Mouse (Mus musculus): ENCODE data around the gene Ksr1. TPM values are rescaled to one million over a fixed set of nuclear protein-coding genes. Genes with fewer than 3 reads are reported as not detected.

The Ksr1 gene
- polyA plus RNA-seq, 1 experiment, result 20.6 TPM

- Histone ChIP-seq H3K4me3 (no peak overlapping the region), H3K36me3 (ENCODE audit: control insufficient read depth, insufficient read depth) (no peaks in the 10 kb centered on the region), H3K4me2 (ENCODE audit: low read depth) (no peak overlapping the region), H3ac (ENCODE audit: control insufficient read depth, insufficient read length) (no peak overlapping the region), H3K27me3 (ENCODE audit: control insufficient read depth, insufficient read depth, insufficient read length) (no peaks in the 10 kb centered on the region), H3K79me2 (ENCODE audit: control insufficient read depth, insufficient read depth) (no peaks in the 10 kb centered on the region)
- no peak for TF ChIP-seq TCF3 (IDR thresholded peaks at IDR 0.05; ENCODE audit: insufficient read length, low read depth)
- no peak for TF ChIP-seq CEBPB (IDR thresholded peaks at IDR 0.05; ENCODE audit: insufficient read depth, poor library complexity, severe bottlenecking)
- TF ChIP-seq POLR2A (IDR thresholded peaks at IDR 0.05; ENCODE audit: insufficient read length, low read depth), result no peak
- no peak for TF ChIP-seq MAX (IDR thresholded peaks at IDR 0.05; ENCODE audit: low read depth)
- TF ChIP-seq MYOG (IDR thresholded peaks at IDR 0.05; ENCODE audit: control insufficient read depth in 1 of 3, insufficient read depth in 1 of 3, insufficient read length in 2 of 3, low read depth in 2 of 3), result no peak
Measured at GRCm38 (mm10) chr11:79187291-79187690, 41.1 kb upstream of the Ksr1 start.

GRCm38 (mm10) chr11:79185683-79186082, 39.5 kb upstream of the Ksr1 start:
- H3K4me3 ChIP-seq, result no peak overlapping the region
- no peak overlapping the region for H3K4me2 ChIP-seq (ENCODE audit: low read depth)
- no peaks in the 10 kb centered on the region for H3K36me3 ChIP-seq (ENCODE audit: control insufficient read depth, insufficient read depth)
- no peaks in the 10 kb centered on the region for H3K79me2 ChIP-seq (ENCODE audit: control insufficient read depth, insufficient read depth)
- no peak overlapping the region for H3ac ChIP-seq (ENCODE audit: control insufficient read depth, insufficient read length)
- H3K27me3 ChIP-seq (ENCODE audit: control insufficient read depth, insufficient read depth, insufficient read length), result no peaks in the 10 kb centered on the region
- no peak for TF ChIP-seq MAX (IDR thresholded peaks at IDR 0.05; ENCODE audit: low read depth)
- TF ChIP-seq MYOD1 (IDR thresholded peaks at IDR 0.05; ENCODE audit: control insufficient read depth in 1 of 3, insufficient read length in 2 of 3, low read depth in 2 of 3), result no peak

GRCm38 (mm10) chr11:79184126-79184888, 38.1 kb upstream of the Ksr1 start:
- Histone ChIP-seq H3K27me3 (ENCODE audit: control insufficient read depth, insufficient read depth, insufficient read length) (no peaks in the 10 kb centered on the region), H3K4me3 (no peak overlapping the region), H3ac (ENCODE audit: control insufficient read depth, insufficient read length) (no peak overlapping the region), H3K36me3 (ENCODE audit: control insufficient read depth, insufficient read depth) (no peaks in the 10 kb centered on the region), H3K79me2 (ENCODE audit: control insufficient read depth, insufficient read depth) (no peaks in the 10 kb centered on the region), H3K4me2 (ENCODE audit: low read depth) (no peak overlapping the region)
- no peak for TF ChIP-seq E2F4 (IDR thresholded peaks at IDR 0.05; ENCODE audit: insufficient read depth)
- TF ChIP-seq POLR2AphosphoS2 (IDR thresholded peaks at IDR 0.05; ENCODE audit: insufficient read length, low read depth), result no peak
- no peak for TF ChIP-seq TCF3 (IDR thresholded peaks at IDR 0.05; ENCODE audit: insufficient read length, low read depth)
- no peak for TF ChIP-seq USF1 (IDR thresholded peaks at IDR 0.05; ENCODE audit: low read depth)
- TF ChIP-seq MAX (IDR thresholded peaks at IDR 0.05; ENCODE audit: low read depth), result no peak
- TF ChIP-seq TCF12 (IDR thresholded peaks at IDR 0.05; ENCODE audit: insufficient read depth, poor library complexity, severe bottlenecking), result no peak
- no peak for TF ChIP-seq REST (IDR thresholded peaks at IDR 0.05; ENCODE audit: insufficient read depth, insufficient read length)
- TF ChIP-seq MYOG (IDR thresholded peaks at IDR 0.05; ENCODE audit: control insufficient read depth in 1 of 3, insufficient read depth in 1 of 3, insufficient read length in 2 of 3, low read depth in 2 of 3), result no peak
- no peak for TF ChIP-seq SRF (IDR thresholded peaks at IDR 0.05; ENCODE audit: control insufficient read depth, insufficient read length, low read depth)
- TF ChIP-seq CEBPB (IDR thresholded peaks at IDR 0.05; ENCODE audit: insufficient read depth, poor library complexity, severe bottlenecking), result no peak
- TF ChIP-seq MYOD1 (IDR thresholded peaks at IDR 0.05; ENCODE audit: control insufficient read depth in 1 of 3, insufficient read length in 2 of 3, low read depth in 2 of 3), result no peak
- TF ChIP-seq POLR2A (IDR thresholded peaks at IDR 0.05; ENCODE audit: insufficient read length, low read depth), result no peak

- TF ChIP-seq TCF3 (IDR thresholded peaks at IDR 0.05; ENCODE audit: insufficient read length, low read depth), result no peak
- TF ChIP-seq MYOG (IDR thresholded peaks at IDR 0.05; ENCODE audit: control insufficient read depth in 1 of 3, insufficient read depth in 1 of 3, insufficient read length in 2 of 3, low read depth in 2 of 3), result no peak
- TF ChIP-seq POLR2AphosphoS2 (IDR thresholded peaks at IDR 0.05; ENCODE audit: insufficient read length, low read depth), result no peak
- no peak for TF ChIP-seq MAX (IDR thresholded peaks at IDR 0.05; ENCODE audit: low read depth)
- no peak for TF ChIP-seq E2F4 (IDR thresholded peaks at IDR 0.05; ENCODE audit: insufficient read depth)
- TF ChIP-seq USF1 (IDR thresholded peaks at IDR 0.05; ENCODE audit: low read depth), result no peak
- no peak for TF ChIP-seq MYOD1 (IDR thresholded peaks at IDR 0.05; ENCODE audit: control insufficient read depth in 1 of 3, insufficient read length in 2 of 3, low read depth in 2 of 3)
- no peak for TF ChIP-seq POLR2A (IDR thresholded peaks at IDR 0.05; ENCODE audit: insufficient read length, low read depth)
- no peak for TF ChIP-seq TCF12 (IDR thresholded peaks at IDR 0.05; ENCODE audit: insufficient read depth, poor library complexity, severe bottlenecking)
- TF ChIP-seq REST (IDR thresholded peaks at IDR 0.05; ENCODE audit: insufficient read depth, insufficient read length), result no peak
- TF ChIP-seq CEBPB (IDR thresholded peaks at IDR 0.05; ENCODE audit: insufficient read depth, poor library complexity, severe bottlenecking), result no peak
- no peak for TF ChIP-seq SRF (IDR thresholded peaks at IDR 0.05; ENCODE audit: control insufficient read depth, insufficient read length, low read depth)
Measured at GRCm38 (mm10) chr11:79183400-79183799, 37.2 kb upstream of the Ksr1 start.

GRCm38 (mm10) chr11:79182881-79183280, 36.7 kb upstream of the Ksr1 start:
- Histone ChIP-seq H3K79me2 (ENCODE audit: control insufficient read depth, insufficient read depth) (no peaks in the 10 kb centered on the region), H3K4me2 (ENCODE audit: low read depth) (no peak overlapping the region), H3K27me3 (ENCODE audit: control insufficient read depth, insufficient read depth, insufficient read length) (no peaks in the 10 kb centered on the region), H3K36me3 (ENCODE audit: control insufficient read depth, insufficient read depth) (no peaks in the 10 kb centered on the region), H3K4me3 (no peak overlapping the region), H3ac (ENCODE audit: control insufficient read depth, insufficient read length) (no peak overlapping the region)
- TF ChIP-seq SRF (IDR thresholded peaks at IDR 0.05; ENCODE audit: control insufficient read depth, insufficient read length, low read depth) (no peak), POLR2AphosphoS2 (IDR thresholded peaks at IDR 0.05; ENCODE audit: insufficient read length, low read depth) (no peak), E2F4 (IDR thresholded peaks at IDR 0.05; ENCODE audit: insufficient read depth) (no peak), POLR2A (IDR thresholded peaks at IDR 0.05; ENCODE audit: insufficient read length, low read depth) (no peak), USF1 (IDR thresholded peaks at IDR 0.05; ENCODE audit: low read depth) (no peak), MYOG (IDR thresholded peaks at IDR 0.05; ENCODE audit: control insufficient read depth in 1 of 3, insufficient read depth in 1 of 3, insufficient read length in 2 of 3, low read depth in 2 of 3) (no peak), MAX (IDR thresholded peaks at IDR 0.05; ENCODE audit: low read depth) (no peak), REST (IDR thresholded peaks at IDR 0.05; ENCODE audit: insufficient read depth, insufficient read length) (no peak), MYOD1 (IDR thresholded peaks at IDR 0.05; ENCODE audit: control insufficient read depth in 1 of 3, insufficient read length in 2 of 3, low read depth in 2 of 3) (no peak), TCF12 (IDR thresholded peaks at IDR 0.05; ENCODE audit: insufficient read depth, poor library complexity, severe bottlenecking) (no peak), TCF3 (IDR thresholded peaks at IDR 0.05; ENCODE audit: insufficient read length, low read depth) (no peak), CEBPB (IDR thresholded peaks at IDR 0.05; ENCODE audit: insufficient read depth, poor library complexity, severe bottlenecking) (no peak)

More at GRCm38 (mm10) chr11:79183400-79183799, 37.2 kb upstream of the Ksr1 start:
- no peak overlapping the region for H3K4me2 ChIP-seq (ENCODE audit: low read depth)
- H3K36me3 ChIP-seq (ENCODE audit: control insufficient read depth, insufficient read depth), result no peaks in the 10 kb centered on the region
- no peaks in the 10 kb centered on the region for H3K79me2 ChIP-seq (ENCODE audit: control insufficient read depth, insufficient read depth)
- no peak overlapping the region for H3ac ChIP-seq (ENCODE audit: control insufficient read depth, insufficient read length)
- no peak overlapping the region for H3K4me3 ChIP-seq
- no peaks in the 10 kb centered on the region for H3K27me3 ChIP-seq (ENCODE audit: control insufficient read depth, insufficient read depth, insufficient read length)
